Mouse (Mus musculus) erythroblast, embryonic 14.5 days (primary cell): ENCODE data around the gene 2510039O18Rik.

ENCODE experiments used
- GATA1 ChIP-seq: IDR thresholded peaks from 2 replicates; pipeline ENCODE4 v1.6.1; 2012; ENCODE audit warnings: low read length, inconsistent platforms, mixed read lengths
- TAL1 ChIP-seq: IDR thresholded peaks from 3 replicates; pipeline ENCODE4 v1.6.1; 2012; ENCODE audit warnings: low read length, inconsistent platforms, mixed read lengths

DNA sequence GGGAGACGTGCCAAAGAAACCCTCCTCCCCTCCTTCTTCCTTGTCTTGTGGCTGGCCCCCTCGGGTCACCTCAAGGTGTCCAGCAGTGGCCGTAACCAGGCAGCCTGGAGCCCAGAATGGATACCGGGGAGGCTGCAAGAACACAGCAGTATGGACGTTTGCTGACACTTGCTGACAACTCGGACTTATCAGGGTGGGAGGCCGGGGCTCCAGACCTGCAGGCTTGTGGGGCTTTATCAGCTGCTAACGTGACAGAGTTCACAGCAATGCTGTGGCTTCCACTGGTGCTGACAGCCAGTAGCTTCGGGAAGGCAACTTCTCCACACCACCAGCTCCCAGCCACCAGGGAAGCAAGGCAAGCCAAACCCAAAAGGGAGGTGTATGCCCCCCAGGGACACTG, 28.6 kb downstream of the 2510039O18Rik start:
- TF ChIP-seq GATA1: no peak
- TF ChIP-seq TAL1: no peak
